Mouse (Mus musculus) heart, postnatal 10 days (tissue): ENCODE data around the gene Atn1. TPM values are rescaled to one million over a fixed set of nuclear protein-coding genes. Genes with fewer than 3 reads are reported as not detected.

Source experiments
- DNase-seq, 2 experiments: peaks; one replicate each; pipeline ENCODE4 v3.0.0; 2021
- intact Hi-C: fragments of 180-260 bp; cut with DNase I; formaldehyde crosslinking; loops from one replicate; pipeline ENCODE4 v1.15.1; 2025
- microRNA-seq, 2 experiments: library from miRNA; unstranded; fragments of <30 nt; microRNA quantifications; one replicate each; pipeline ENCODE4 v1.2.0; 2022
- total RNA-seq, 2 experiments: library from RNA; stranded (reverse); gene quantifications; 2 replicates each; pipeline ENCODE4 v1.2.3; 2021

The Atn1 gene
- total RNA-seq, 2 experiments from 2014 or later = 59.4 to 59.7 TPM

DNA sequence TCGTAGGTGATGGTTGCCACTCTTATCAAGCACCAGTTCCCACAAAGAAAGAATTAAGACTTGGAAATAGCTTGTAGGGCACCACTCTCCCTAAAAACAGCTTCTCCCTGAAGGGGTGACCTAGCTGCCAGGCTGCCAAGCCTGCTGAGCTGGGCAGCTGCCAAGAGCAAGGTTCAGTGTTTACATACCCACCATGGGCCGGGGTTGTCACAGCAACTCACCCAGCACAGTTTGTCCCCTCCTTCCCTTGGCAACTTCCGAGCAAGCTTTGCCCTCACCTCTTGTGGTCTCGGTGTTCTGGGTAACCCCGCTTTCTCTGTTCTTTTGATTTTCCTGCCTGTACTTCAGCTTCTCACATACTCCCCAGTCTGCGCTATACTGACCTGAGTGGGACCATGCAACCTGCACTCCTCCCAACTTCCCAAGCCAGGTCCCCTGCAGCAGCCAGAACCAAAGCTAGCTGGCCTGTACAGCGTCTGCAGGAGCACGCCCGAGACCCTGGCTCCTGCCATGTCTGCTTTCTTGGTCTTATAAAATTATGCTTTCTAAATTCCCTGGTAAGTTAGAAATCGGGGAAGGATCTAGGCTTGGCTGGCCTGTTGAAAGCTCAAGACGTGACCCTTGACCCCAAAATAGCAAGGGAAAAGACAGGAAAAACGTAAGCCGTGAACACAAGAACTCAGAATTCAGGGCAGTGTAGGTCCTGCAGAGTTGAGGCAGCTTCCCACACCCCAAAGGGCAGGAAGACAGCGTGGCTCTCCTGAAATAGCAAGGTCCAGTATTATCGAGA, 62.0 kb downstream of the Atn1 start:
- peak; percentile 87 to 89 for DNase-seq

DNA sequence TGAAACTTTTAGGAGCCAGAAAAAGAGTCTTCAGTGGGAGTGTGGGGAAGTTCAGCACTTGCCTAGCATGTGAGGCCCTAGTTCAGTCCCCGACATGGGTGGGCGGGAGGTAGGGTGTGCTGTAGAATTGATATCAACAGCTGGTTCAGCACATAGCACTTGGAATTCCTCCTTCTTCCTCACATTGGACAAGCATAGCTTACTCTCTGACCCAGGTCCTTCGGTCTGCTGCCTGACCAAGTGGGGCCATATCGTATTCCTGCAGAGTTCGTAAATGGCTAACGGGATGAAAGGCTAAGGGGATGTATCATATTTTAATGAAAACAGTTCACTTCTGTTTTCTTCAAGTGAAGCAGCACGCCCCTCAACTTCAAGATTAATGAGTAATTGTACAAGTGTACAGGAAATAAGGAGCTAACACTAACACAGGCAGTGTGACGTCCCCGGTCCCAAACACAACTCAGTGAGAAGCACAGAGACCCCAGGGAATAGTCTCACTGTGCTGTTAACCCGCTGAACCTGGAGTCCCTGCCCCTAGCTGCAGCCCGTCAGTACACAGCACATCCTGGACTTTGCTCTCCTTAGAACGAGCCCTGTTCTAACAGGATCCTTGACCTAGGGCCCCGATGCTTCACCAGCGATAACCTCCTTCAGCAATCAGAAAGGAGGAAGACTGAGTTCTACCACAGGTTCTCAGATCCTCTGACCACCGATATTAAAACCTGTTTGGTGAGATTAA, 62.9 kb downstream of the Atn1 start:
- intact Hi-C loops = loop anchor here (2.0 kb wide), 1 partner anchor 31 kb away; the partner anchor contains the start of gene Lpcat3
- no peak for DNase-seq

More for the DNA sequence above, 62.0 kb downstream of the Atn1 start:
- intact Hi-C loops = no loop called here

Small RNA genes within 50 kb of the gene (microRNA-seq; reads per million reads assigned to microRNA genes)
- gene Mir141 (37.2 to 38.6 reads per million in 2 experiments), gene Mir200c (661 to 844 reads per million in 2 experiments)

Other genes starting within 250 kb of the Atn1 start
- 1 to 10 TPM; 6.9 to 8.8 TPM for gene C1ra, start 244.1 kb downstream of the Atn1 start, total RNA-seq
- gene C1s1, start 214.2 kb downstream of the Atn1 start, total RNA-seq = 10 to 100 TPM; 20.1 to 23.3 TPM
- under 1 TPM; 0.74 to 0.79 TPM for gene C1rb, start 186.2 kb downstream of the Atn1 start, total RNA-seq
- gene C1s2, start 120.4 kb downstream of the Atn1 start, total RNA-seq = under 1 TPM; 0.26 to 0.45 TPM
- 10 to 100 TPM; 56.5 to 68.8 TPM for gene Lpcat3, start 93.5 kb downstream of the Atn1 start, total RNA-seq
- gene Emg1, start 44.3 kb downstream of the Atn1 start, total RNA-seq = 10 to 100 TPM; 64.2 to 66.4 TPM
- gene Phb2, start 44.2 kb downstream of the Atn1 start, total RNA-seq = 100 to 1,000 TPM; 394 to 399 TPM
- gene Ptpn6, start 17.8 kb downstream of the Atn1 start, total RNA-seq = 1 to 10 TPM; 5.0 to 6.0 TPM
- gene Grcc10, start 15.2 kb downstream of the Atn1 start, total RNA-seq = 100 to 1,000 TPM; 322 to 335 TPM
- gene Gm45234, start 503 bp downstream of the Atn1 start, total RNA-seq = under 1 TPM in 1 of 2 experiments, not detected in 1; 0.98 TPM
- 1 to 10 TPM; 3.4 to 3.7 TPM for gene Eno2, start 13.1 kb upstream of the Atn1 start, total RNA-seq
- not detected for gene Lrrc23, start 23.2 kb upstream of the Atn1 start, total RNA-seq
- 1 to 10 TPM; 3.1 TPM for gene Spsb2, start 52.1 kb upstream of the Atn1 start, total RNA-seq
- gene Tpi1, start 57.8 kb upstream of the Atn1 start, total RNA-seq = 100 to 1,000 TPM; 870 to 877 TPM
- gene Usp5, start 73.0 kb upstream of the Atn1 start, total RNA-seq = 10 to 100 TPM; 87.5 to 87.9 TPM
- gene Cdca3, start 73.0 kb upstream of the Atn1 start, total RNA-seq = 10 to 100 TPM; 19.1 to 23.2 TPM
- 1 to 10 TPM; 3.9 to 4.4 TPM for gene Gnb3, start 83.8 kb upstream of the Atn1 start, total RNA-seq
- gene P3h3, start 101.2 kb upstream of the Atn1 start, total RNA-seq = 10 to 100 TPM; 27.1 to 27.3 TPM
- 1 to 10 TPM; 3.0 to 4.9 TPM for gene Gpr162, start 107.5 kb upstream of the Atn1 start, total RNA-seq
- 1 to 10 TPM; 1.2 to 2.1 TPM for gene Cd4, start 131.7 kb upstream of the Atn1 start, total RNA-seq
- under 1 TPM; 0.72 to 0.84 TPM for gene Lag3, start 155.2 kb upstream of the Atn1 start, total RNA-seq
- 100 to 1,000 TPM; 516 to 532 TPM for gene Ptms, start 163.6 kb upstream of the Atn1 start, total RNA-seq
- 100 to 1,000 TPM; 231 to 236 TPM for gene Mlf2, start 174.9 kb upstream of the Atn1 start, total RNA-seq
- gene Cops7a, start 209.0 kb upstream of the Atn1 start, total RNA-seq = 100 to 1,000 TPM; 102 to 108 TPM
- 1 to 10 TPM; 1.7 to 2.0 TPM for gene Pianp, start 240.2 kb upstream of the Atn1 start, total RNA-seq